Mouse (Mus musculus): ENCODE data around the gene Vmn1r76. TPM values are rescaled to one million over a fixed set of nuclear protein-coding genes. Genes with fewer than 3 reads are reported as not detected.

Gene Vmn1r76
- total RNA-seq (2017) = not detected in 2 replicates

DNA sequence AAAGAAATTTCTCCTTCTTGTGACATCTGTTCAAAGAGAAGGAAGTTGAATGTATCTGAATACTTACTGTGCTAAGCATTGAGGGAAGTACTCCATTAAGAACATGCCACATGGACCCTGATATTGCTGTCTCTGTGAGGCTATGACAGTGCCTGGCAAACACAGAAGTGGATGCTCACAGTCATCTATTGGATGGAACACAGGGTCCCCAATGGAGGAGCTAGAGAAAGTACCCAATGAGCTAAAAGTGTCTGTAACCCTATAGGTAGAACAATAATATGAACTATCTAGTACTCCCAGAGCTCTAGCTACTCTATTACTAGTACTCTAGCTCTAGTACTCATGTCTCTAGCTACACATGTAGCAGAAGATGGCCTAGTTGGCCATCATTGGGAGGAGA lies at the start of gene Vmn1r76:
Gene Vmn1r76, minus strand, starts transcription at position 101 of the 400 bp plus-strand sequence.
- ATAC-seq (replicated peaks in 1 of 2; ENCODE audit: insufficient read depth in 1 of 2, low FRiP score in 2 of 2, low TSS enrichment in 1 of 2, low read depth in 1 of 2, poor library complexity in 2 of 2, severe bottlenecking in 2 of 2) = no peak

- no peak for ATAC-seq (replicated peaks in 1 of 2; ENCODE audit: insufficient read depth in 1 of 2, low FRiP score in 2 of 2, low TSS enrichment in 1 of 2, low read depth in 1 of 2, poor library complexity in 2 of 2, severe bottlenecking in 2 of 2)
These were observed 34.6 kb upstream of the Vmn1r76 start for GRCm38 (mm10) chr7:11972611-11973010.

GRCm38 (mm10) chr7:11947991-11948390 lies 10.0 kb upstream of the Vmn1r76 start:
- no peak for ATAC-seq (replicated peaks in 1 of 2; ENCODE audit: insufficient read depth in 1 of 2, low FRiP score in 2 of 2, low TSS enrichment in 1 of 2, low read depth in 1 of 2, poor library complexity in 2 of 2, severe bottlenecking in 2 of 2)

GRCm38 (mm10) chr7:11874330-11874729 lies 63.7 kb downstream of the Vmn1r76 start, which contains the start of gene Vmn1r75:
Vmn1r75 (plus strand) TSS chr7:11874630.
- ATAC-seq (replicated peaks in 1 of 2; ENCODE audit: insufficient read depth in 1 of 2, low FRiP score in 2 of 2, low TSS enrichment in 1 of 2, low read depth in 1 of 2, poor library complexity in 2 of 2, severe bottlenecking in 2 of 2) = no peak

Other genes starting within 250 kb of the Vmn1r76 start
- not detected in 2 replicates for gene Vmn1r73, start 207.9 kb downstream of the Vmn1r76 start, total RNA-seq (2017)
- not detected in 2 replicates for gene Vmn1r74, start 104.2 kb downstream of the Vmn1r76 start, total RNA-seq (2017)
- not detected in 2 replicates for gene Vmn1r75, start 63.6 kb downstream of the Vmn1r76 start, total RNA-seq (2017)
- gene Vmn1r77, start 98.5 kb upstream of the Vmn1r76 start, total RNA-seq (2017) = not detected in 2 replicates
- not detected in 2 replicates for gene Vmn1r78, start 212.0 kb upstream of the Vmn1r76 start, total RNA-seq (2017)
- gene Vmn1r79, start 233.1 kb upstream of the Vmn1r76 start, total RNA-seq (2017) = not detected in 2 replicates

Measured in hematopoietic stem cell, adult 5-6 weeks (primary cell).